Comparison of ENCODE assay signal across 8 mouse cellular contexts in the genomic region with DNA sequence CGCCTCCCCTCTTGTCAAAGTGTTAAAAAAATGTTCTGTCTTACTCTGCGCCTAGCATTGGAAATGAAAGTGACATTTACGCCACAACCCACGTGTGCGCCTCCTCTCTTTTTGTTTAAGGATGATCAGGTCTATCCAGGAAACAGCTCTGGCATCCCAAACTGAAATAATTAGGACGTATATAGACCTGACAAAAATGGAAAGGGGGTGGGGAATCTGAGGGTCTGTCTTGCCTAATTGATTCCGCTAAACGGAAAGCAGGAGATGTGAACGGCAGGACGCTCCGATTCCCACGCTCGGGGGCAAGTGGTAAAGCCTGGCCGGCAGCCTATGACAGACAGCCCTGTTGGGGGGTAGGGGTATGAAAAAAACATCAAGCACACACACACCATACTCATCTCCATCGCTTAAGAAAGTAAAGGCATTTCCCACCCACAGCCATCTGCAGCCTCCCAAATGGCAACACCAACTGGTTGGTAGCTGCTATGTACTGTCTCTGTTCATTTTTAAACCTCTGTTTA.
DNase-seq lines count a peak whose midpoint lies in the region; ATAC-seq and TF ChIP-seq lines count a peak whose summit lies in the region.

No protein-coding gene starts in this region.

- no peak for TF ChIP-seq CTCF in heart, postnatal 0 days (IDR thresholded peaks at IDR 0.05; ENCODE audit: low read depth)

- 11% methylated on average over 15 of the region's 15 CpGs for WGBS in heart, postnatal 0 days
- WGBS in hindbrain, embryonic 14.5 days: under 1% methylated on average over 15 of the region's 15 CpGs
- WGBS in liver, embryonic 15.5 days (ENCODE audit: insufficient replicate concordance): 6% methylated on average over 15 of the region's 15 CpGs

- no peak overlapping the region for H3K9ac ChIP-seq in heart, postnatal 0 days (replicated peaks; ENCODE audit: low read depth, low read length)
- H3K9ac ChIP-seq in hindbrain, embryonic 14.5 days: peak overlapping the region; percentile 95
- no peak overlapping the region for H3K9ac ChIP-seq in liver, embryonic 15.5 days

- TF ChIP-seq EP300 in heart, postnatal 0 days (IDR thresholded peaks at IDR 0.05; ENCODE audit: low read depth): no peak

- DNase-seq in heart, postnatal 0 days (ENCODE audit: low spot score): no peak
- DNase-seq in heart, postnatal 36 days: no peak
- peak; percentile 88 for DNase-seq in embryo, embryonic 10.5 days (ENCODE audit: low spot score)
- peak; percentile 76 for DNase-seq in hindbrain, embryonic 14.5 days (ENCODE audit: low spot score)
- DNase-seq in right cerebral cortex, postnatal 36 days (ENCODE audit: low spot score in 2 of 2): peak; percentile 84 to 88
- no peak for DNase-seq in MN1 (ENCODE audit: low spot score)
- no peak for DNase-seq in kidney, adult 18-20 months

- intact Hi-C loops in heart, postnatal 36 days (cut with DNase I): loop anchor here (10.0 kb wide), 1 partner anchor 485 kb away; the partner anchor contains the start of gene Tmem161b

- no peaks in the 10 kb centered on the region for H3K9me3 ChIP-seq in heart, postnatal 0 days (replicated peaks; ENCODE audit: control insufficient read depth, low read length)
- H3K9me3 ChIP-seq in hindbrain, embryonic 14.5 days (ENCODE audit: control insufficient read depth, low read length): no peaks in the 10 kb centered on the region
- no peaks in the 10 kb centered on the region for H3K9me3 ChIP-seq in liver, embryonic 15.5 days (replicated peaks)

- H3K27me3 ChIP-seq in heart, postnatal 0 days (ENCODE audit: control insufficient read depth, insufficient read depth, low read length): peaks cover 68% of the 10 kb centered on the region
- H3K27me3 ChIP-seq in hindbrain, embryonic 14.5 days (ENCODE audit: control insufficient read depth, insufficient read depth, low read length): no peaks in the 10 kb centered on the region
- peaks cover 68% of the 10 kb centered on the region for H3K27me3 ChIP-seq in liver, embryonic 15.5 days

- no peaks in the 10 kb centered on the region; the same call in 1 of the 2 replicates for H3K4me1 ChIP-seq in heart, postnatal 0 days (ENCODE audit: control insufficient read depth, insufficient read depth)
- H3K4me1 ChIP-seq in hindbrain, embryonic 14.5 days (replicated peaks; ENCODE audit: control insufficient read depth, insufficient read depth, low read length): peaks cover 9% of the 10 kb centered on the region
- no peaks in the 10 kb centered on the region for H3K4me1 ChIP-seq in liver, embryonic 15.5 days (replicated peaks)

- H3K36me3 ChIP-seq in heart, postnatal 0 days (replicated peaks; ENCODE audit: control insufficient read depth, insufficient read depth, low read length): no peaks in the 10 kb centered on the region
- peaks cover 65% of the 10 kb centered on the region for H3K36me3 ChIP-seq in hindbrain, embryonic 14.5 days (replicated peaks; ENCODE audit: control insufficient read depth, insufficient read depth)
- no peaks in the 10 kb centered on the region for H3K36me3 ChIP-seq in liver, embryonic 15.5 days (replicated peaks)

- H3K4me3 ChIP-seq in heart, postnatal 0 days (ENCODE audit: low read depth, low read length): peak overlapping the region; percentile 33
- H3K4me3 ChIP-seq in hindbrain, embryonic 14.5 days (replicated peaks; ENCODE audit: low read length): peak overlapping the region; percentile 90
- H3K4me3 ChIP-seq in liver, embryonic 15.5 days (replicated peaks): 0 out of 2 replicates have a peak overlapping the region, but pooled peaks have one; percentile 2

- no peak overlapping the region for H3K27ac ChIP-seq in heart, postnatal 0 days (ENCODE audit: low read depth)
- H3K27ac ChIP-seq in hindbrain, embryonic 14.5 days: peak overlapping the region; percentile 100
- no peak overlapping the region for H3K27ac ChIP-seq in liver, embryonic 15.5 days (replicated peaks)

- H3K4me2 ChIP-seq in heart, postnatal 0 days (ENCODE audit: low read depth, low read length): peak overlapping the region; percentile 43
- H3K4me2 ChIP-seq in hindbrain, embryonic 14.5 days (replicated peaks): peak overlapping the region; percentile 87
- no peak overlapping the region; the same call in none of the 2 replicates for H3K4me2 ChIP-seq in liver, embryonic 15.5 days

- no peak for ATAC-seq in heart, postnatal 0 days (ENCODE audit: insufficient read depth, low read depth)
- ATAC-seq in hindbrain, embryonic 14.5 days (ENCODE audit: low FRiP score): peak; percentile 79
- ATAC-seq in liver, embryonic 15.5 days (ENCODE audit: insufficient read depth): no peak

Comparison
In these comparisons a context has a peak if more than half of its experiments do, and no peak if none do; other contexts are left out.
1. DNase-seq: peak in embryo, embryonic 10.5 days (single experiment), hindbrain, embryonic 14.5 days (single experiment) and right cerebral cortex, postnatal 36 days (2 of 2); none in heart, postnatal 0 days (single experiment), heart, postnatal 36 days (0 of 2), MN1 (single experiment) and kidney, adult 18-20 months (single experiment).
2. H3K4me3 ChIP-seq: peak in every context shown above with its lines; median percentile 90 in hindbrain, embryonic 14.5 days; 33 in heart, postnatal 0 days; 2 in liver, embryonic 15.5 days.